Mouse (Mus musculus) intestine, postnatal 0 days (tissue): ENCODE data around the gene Rasl12. TPM values are rescaled to one million over a fixed set of nuclear protein-coding genes. Genes with fewer than 3 reads are reported as not detected.

Source experiments
- ATAC-seq: fragments of 200-750 bp; cut with Nextera tagmentation; 2 replicates; pipeline ENCODE4 v1.8.0; 2017; ENCODE audit warnings: mild to moderate bottlenecking, moderate TSS enrichment, moderate library complexity
- H3K27ac ChIP-seq: fragments of 300-500 bp; sonication (generic); 2 replicates; pipeline ENCODE4 v1.5.1; 2014; ENCODE audit warnings: mild to moderate bottlenecking, low read depth, low read length, moderate library complexity
- H3K27me3 ChIP-seq: fragments of 300-500 bp; sonication (generic); replicated peaks from 2 replicates; pipeline ENCODE4 v1.6.1; 2014; ENCODE audit warnings: low read length, mixed read lengths; ENCODE audit not compliant: control insufficient read depth, insufficient read depth
- H3K36me3 ChIP-seq: fragments of 300-500 bp; sonication (generic); 2 replicates; pipeline ENCODE4 v1.6.1; 2014; ENCODE audit warnings: mild to moderate bottlenecking, moderate library complexity; ENCODE audit not compliant: control insufficient read depth, insufficient read depth
- H3K4me1 ChIP-seq: fragments of 300-500 bp; sonication (generic); replicated peaks from 2 replicates; pipeline ENCODE4 v1.6.1; 2014; ENCODE audit warnings: antibody characterized with exemption, low read length, mixed read lengths; ENCODE audit not compliant: control insufficient read depth, insufficient read depth
- H3K4me2 ChIP-seq: fragments of 300-500 bp; sonication (generic); replicated peaks from 2 replicates; pipeline ENCODE4 v1.6.1; 2014; ENCODE audit warnings: low read depth, mild to moderate bottlenecking, moderate library complexity
- H3K4me3 ChIP-seq: fragments of 300-500 bp; sonication (generic); 2 replicates; pipeline ENCODE4 v1.5.1; 2014; ENCODE audit warnings: low read depth, low read length
- H3K9ac ChIP-seq: fragments of 300-500 bp; sonication (generic); 2 replicates; pipeline ENCODE4 v1.6.1; 2014; ENCODE audit warnings: mild to moderate bottlenecking, low read depth, low read length
- H3K9me3 ChIP-seq: fragments of 300-500 bp; sonication (generic); 2 replicates; pipeline ENCODE4 v1.6.1; 2016; ENCODE audit warnings: mixed run types; ENCODE audit not compliant: control insufficient read depth
- CTCF ChIP-seq: sonication (generic); IDR thresholded peaks from 2 replicates; pipeline ENCODE4 v1.5.1; 2016; ENCODE audit warnings: low read depth, mild to moderate bottlenecking, control low read depth, antibody characterized with exemption, moderate library complexity
- WGBS: fragments of 180-500 bp; shearing (Covaris S2); extraction: QIAGEN DNeasy Blood & Tissue Kit; methylation state at CpG from one replicate; pipeline ENCODE4 v1.1.7; 2014; 5-methylcytosine and 5-hydroxymethylcytosine counted together
- polyA plus RNA-seq: library from polyadenylated mRNA; unstranded; fragments of >200 nt; fragmentation: Nextera tagmentation; extraction: Ambion mirVana; gene quantifications from 2 replicates; pipeline ENCODE4 v1.2.1, GENCODE M21; 2015

Rasl12 gene
- polyA plus RNA-seq, 1 experiment from 2014 or later: 5.4 TPM

GRCm38 (mm10) chr9:65435671-65436301, 37.5 kb downstream of the Rasl12 start, which contains the start of gene Mtfmt:
Gene Mtfmt (plus strand): TSS chr9:65435782.
- H3K4me1 ChIP-seq: no peaks in the 10 kb centered on the region
- peak within 1 kb of the TSS; percentile 95 for H3K4me2 ChIP-seq
- ATAC-seq: peak; percentile 84
- H3K9me3 ChIP-seq: no peaks in the 10 kb centered on the region
- no peak within 1 kb of the TSS for H3K27ac ChIP-seq
- no peaks in the 10 kb centered on the region for H3K27me3 ChIP-seq
- peak within 1 kb of the TSS; percentile 58 for H3K9ac ChIP-seq
- H3K4me3 ChIP-seq: peak within 1 kb of the TSS; percentile 96
- no peak for TF ChIP-seq CTCF
- under 1% methylated on average over 54 of the region's 54 CpGs for WGBS
- peaks cover 8% of the 10 kb centered on the region for H3K36me3 ChIP-seq

DNA sequence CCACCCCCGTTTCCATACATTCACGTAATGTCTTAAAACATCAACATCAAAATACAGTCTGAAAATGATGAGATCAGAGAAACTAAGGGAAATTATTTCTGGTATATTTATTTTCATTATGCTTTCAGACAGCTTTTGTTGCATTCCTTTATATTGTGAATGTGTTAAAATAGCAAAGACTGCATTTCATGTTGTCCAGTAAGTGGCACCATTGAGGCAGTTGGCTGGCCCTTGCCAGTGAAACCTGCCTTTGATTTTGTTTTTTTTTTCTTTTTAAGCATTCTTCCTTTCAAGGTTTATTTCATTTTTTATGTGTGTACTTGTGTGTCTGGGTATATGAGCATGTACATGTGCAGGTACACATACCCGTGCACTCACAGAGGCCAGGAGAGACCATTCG, 46.4 kb downstream of the Rasl12 start:
- 92% methylated on average over 4 of the region's 4 CpGs for WGBS
- H3K36me3 ChIP-seq: peaks cover 71% of the 10 kb centered on the region
- TF ChIP-seq CTCF: peak; percentile 27; the same call in 1 of the 2 replicates
- H3K9me3 ChIP-seq: no peaks in the 10 kb centered on the region
- H3K4me2 ChIP-seq: no peak overlapping the region
- H3K4me1 ChIP-seq: no peaks in the 10 kb centered on the region
- no peaks in the 10 kb centered on the region for H3K27me3 ChIP-seq
- ATAC-seq: no peak
- H3K9ac ChIP-seq: no peak overlapping the region
- H3K27ac ChIP-seq: no peak overlapping the region
- no peak overlapping the region for H3K4me3 ChIP-seq

DNA sequence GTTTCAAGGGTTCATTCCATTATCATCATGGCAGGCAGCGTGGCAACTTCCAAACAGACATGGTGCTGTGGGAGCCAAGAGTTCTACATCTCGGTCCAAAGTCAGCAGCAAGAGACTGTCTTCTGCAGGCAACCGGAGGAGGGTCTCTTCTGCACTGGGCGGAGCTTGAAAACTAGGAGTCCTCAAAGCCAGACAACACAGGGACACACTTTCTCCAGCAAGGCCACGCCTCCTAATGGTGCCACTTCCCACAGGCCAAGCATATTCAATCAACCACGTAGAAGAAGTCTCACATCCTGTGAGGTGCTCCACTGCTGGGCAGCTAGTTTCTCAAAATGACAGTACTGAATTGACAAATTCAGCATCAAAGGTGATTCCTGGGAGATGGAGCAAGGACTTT, 49.6 kb downstream of the Rasl12 start:
- H3K36me3 ChIP-seq: peaks cover 79% of the 10 kb centered on the region
- ATAC-seq: no peak
- H3K9ac ChIP-seq: no peak overlapping the region
- H3K4me3 ChIP-seq: no peak overlapping the region
- H3K9me3 ChIP-seq: no peaks in the 10 kb centered on the region
- H3K27me3 ChIP-seq: no peaks in the 10 kb centered on the region
- H3K4me2 ChIP-seq: no peak overlapping the region
- H3K4me1 ChIP-seq: no peaks in the 10 kb centered on the region
- no peak overlapping the region for H3K27ac ChIP-seq
- no peak for TF ChIP-seq CTCF
- 89% methylated on average over 6 of the region's 6 CpGs for WGBS

DNA sequence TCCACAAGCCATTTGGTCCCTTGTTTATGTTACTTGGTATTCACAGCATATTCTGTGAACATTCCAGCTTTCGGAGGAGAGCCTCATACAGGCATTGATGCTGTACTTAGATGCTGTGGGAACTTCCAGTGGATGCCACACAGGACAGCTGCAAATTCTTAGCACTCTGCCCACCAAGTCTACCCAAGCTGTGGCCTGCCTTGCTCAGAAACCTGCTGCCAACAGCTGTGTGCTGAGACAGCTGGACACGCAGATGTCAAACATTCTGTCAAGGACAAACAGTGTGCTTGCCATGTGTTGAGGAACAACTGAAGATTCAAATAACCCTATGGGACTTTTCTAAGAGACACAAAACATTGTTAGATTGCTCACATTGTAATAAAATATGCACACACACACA, 60.7 kb downstream of the Rasl12 start:
- WGBS: 65% methylated on average over 2 of the region's 2 CpGs
- ATAC-seq: no peak
- H3K9me3 ChIP-seq: no peaks in the 10 kb centered on the region
- H3K27ac ChIP-seq: no peak overlapping the region
- H3K4me3 ChIP-seq: no peak overlapping the region
- no peak overlapping the region for H3K9ac ChIP-seq
- H3K27me3 ChIP-seq: no peaks in the 10 kb centered on the region
- TF ChIP-seq CTCF: no peak
- no peak overlapping the region for H3K4me2 ChIP-seq
- peaks cover 10% of the 10 kb centered on the region for H3K4me1 ChIP-seq
- no peaks in the 10 kb centered on the region for H3K36me3 ChIP-seq

DNA sequence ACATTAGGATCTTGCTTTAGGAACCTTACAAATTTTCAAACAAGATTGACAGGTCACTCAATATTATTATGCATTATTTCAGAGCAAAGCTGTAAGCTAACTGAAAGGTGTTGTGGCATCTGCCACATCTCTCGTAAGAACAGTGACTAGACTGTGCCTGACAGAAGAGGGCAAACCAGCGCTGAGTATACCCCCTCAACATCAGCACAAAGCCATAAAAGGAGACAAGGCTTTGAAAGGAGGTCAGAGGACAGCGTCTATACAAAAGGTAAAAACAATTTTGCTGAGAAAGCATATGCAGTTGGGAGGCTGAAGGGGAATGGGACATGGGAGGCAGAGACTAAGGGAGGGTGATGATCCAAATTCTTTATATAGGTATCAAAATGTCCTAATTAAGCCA, 61.9 kb downstream of the Rasl12 start:
- H3K4me1 ChIP-seq: peaks cover 10% of the 10 kb centered on the region
- peak overlapping the region; percentile 92; the same call in 1 of the 2 replicates for H3K4me3 ChIP-seq
- TF ChIP-seq CTCF: no peak
- 50% methylated on average over 3 of the region's 3 CpGs for WGBS
- no peaks in the 10 kb centered on the region for H3K9me3 ChIP-seq
- no peak for ATAC-seq
- H3K27me3 ChIP-seq: no peaks in the 10 kb centered on the region
- H3K4me2 ChIP-seq: peak overlapping the region; percentile 76
- H3K9ac ChIP-seq: no peak overlapping the region
- H3K27ac ChIP-seq: no peak overlapping the region
- no peaks in the 10 kb centered on the region for H3K36me3 ChIP-seq

GRCm38 (mm10) chr9:65460732-65461442, 62.6 kb downstream of the Rasl12 start, which contains the start of gene Spg21:
Gene Spg21 (plus strand): TSS chr9:65460947.
- peak; percentile 29 for TF ChIP-seq CTCF
- H3K4me3 ChIP-seq: peak within 1 kb of the TSS; percentile 92
- peak within 1 kb of the TSS; percentile 82 for H3K9ac ChIP-seq
- H3K36me3 ChIP-seq: peaks cover 4% of the 10 kb centered on the region
- no peaks in the 10 kb centered on the region for H3K27me3 ChIP-seq
- peak within 1 kb of the TSS; percentile 87 for H3K27ac ChIP-seq
- peaks cover 10% of the 10 kb centered on the region for H3K4me1 ChIP-seq
- 0% methylated on average over 53 of the region's 53 CpGs for WGBS
- peak within 1 kb of the TSS; percentile 76 for H3K4me2 ChIP-seq
- H3K9me3 ChIP-seq: no peaks in the 10 kb centered on the region
- peak; percentile 95 for ATAC-seq
